Mouse (Mus musculus): Measurements from ENCODE around the gene Lrrc2. TPM values are rescaled to one million over a fixed set of nuclear protein-coding genes. Genes with fewer than 3 reads are reported as not detected.

Lrrc2 gene
- polyA plus RNA-seq, 1 experiment from 2014 or later, result 0.06 TPM

- H3K36me3 ChIP-seq (ENCODE audit: control insufficient read depth, insufficient read depth, low read length), result no peaks in the 10 kb centered on the region
These were observed 43.4 kb downstream of the Lrrc2 start for GRCm38 (mm10) chr9:110994716-110995172.

DNA sequence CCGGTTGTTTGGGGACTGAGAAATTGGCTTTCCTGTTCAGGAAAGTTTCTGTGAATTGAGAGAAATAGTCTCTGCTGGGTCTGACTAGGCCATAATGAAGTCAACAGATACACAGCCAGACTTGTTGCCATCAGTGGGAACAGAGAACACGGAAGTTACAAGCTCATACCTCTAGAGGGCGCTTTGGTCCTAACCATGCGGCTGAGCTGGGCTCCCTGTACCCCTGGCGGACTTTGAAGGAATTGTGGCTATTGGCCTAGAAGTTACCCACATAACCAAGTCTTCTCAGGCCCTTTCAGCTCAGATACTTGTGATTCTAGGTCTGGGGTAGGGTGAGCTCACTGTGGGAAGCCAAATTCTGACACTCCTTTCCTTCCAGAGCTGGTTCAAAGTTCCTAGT lies 45.9 kb downstream of the Lrrc2 start:
- no peak overlapping the region for H3K4me2 ChIP-seq (ENCODE audit: low read depth, low read length)
- H3K4me1 ChIP-seq (ENCODE audit: control insufficient read depth, insufficient read depth, low read length), result peaks cover 13% of the 10 kb centered on the region
- WGBS, result 6% methylated on average over 5 of the region's 5 CpGs
- H3K36me3 ChIP-seq (ENCODE audit: control insufficient read depth, insufficient read depth, low read length), result no peaks in the 10 kb centered on the region
- no peaks in the 10 kb centered on the region for H3K9me3 ChIP-seq (ENCODE audit: control insufficient read depth, low read length)
- H3K4me3 ChIP-seq (ENCODE audit: low read length), result no peak overlapping the region
- H3K27ac ChIP-seq (ENCODE audit: low read length), result no peak overlapping the region
- no peaks in the 10 kb centered on the region for H3K27me3 ChIP-seq (replicated peaks; ENCODE audit: control insufficient read depth, insufficient read depth, low read length)
- ATAC-seq, result no peak
- no peak overlapping the region for H3K9ac ChIP-seq (ENCODE audit: low read depth, low read length)

More at GRCm38 (mm10) chr9:110994716-110995172, 43.4 kb downstream of the Lrrc2 start:
- peak overlapping the region; percentile 44 for H3K4me3 ChIP-seq (ENCODE audit: low read length)
- 7% methylated on average over 13 of the region's 13 CpGs for WGBS
- peak overlapping the region; percentile 82 for H3K27ac ChIP-seq (ENCODE audit: low read length)
- no peaks in the 10 kb centered on the region for H3K27me3 ChIP-seq (replicated peaks; ENCODE audit: control insufficient read depth, insufficient read depth, low read length)
- ATAC-seq, result peak; percentile 89
- peaks cover 17% of the 10 kb centered on the region for H3K4me1 ChIP-seq (ENCODE audit: control insufficient read depth, insufficient read depth, low read length)
- H3K9me3 ChIP-seq (ENCODE audit: control insufficient read depth, low read length), result no peaks in the 10 kb centered on the region
- H3K4me2 ChIP-seq (ENCODE audit: low read depth, low read length), result peak overlapping the region; percentile 57
- peak overlapping the region; percentile 60 for H3K9ac ChIP-seq (ENCODE audit: low read depth, low read length)

- Histone ChIP-seq H3K4me3 (ENCODE audit: low read length) (no peak overlapping the region), H3K4me1 (ENCODE audit: control insufficient read depth, insufficient read depth, low read length) (peaks cover 9% of the 10 kb centered on the region; the same call in 1 of the 2 replicates), H3K4me2 (ENCODE audit: low read depth, low read length) (no peak overlapping the region), H3K27me3 (replicated peaks; ENCODE audit: control insufficient read depth, insufficient read depth, low read length) (no peaks in the 10 kb centered on the region), H3K36me3 (ENCODE audit: control insufficient read depth, insufficient read depth, low read length) (no peaks in the 10 kb centered on the region), H3K9ac (ENCODE audit: low read depth, low read length) (0 out of 2 replicates have a peak overlapping the region, but pooled peaks have one; percentile 29), H3K27ac (ENCODE audit: low read length) (no peak overlapping the region), H3K9me3 (ENCODE audit: control insufficient read depth, low read length) (no peaks in the 10 kb centered on the region)
- WGBS, result 84% methylated on average over 2 of the region's 2 CpGs
- ATAC-seq, result no peak
These were observed 47.7 kb downstream of the Lrrc2 start for GRCm38 (mm10) chr9:110999056-110999455.

GRCm38 (mm10) chr9:110999856-111000255 lies 48.5 kb downstream of the Lrrc2 start:
- Histone ChIP-seq H3K4me1 (ENCODE audit: control insufficient read depth, insufficient read depth, low read length) (0 out of 2 replicates have a peak, but pooled peaks cover 6% of the 10 kb centered on the region), H3K4me3 (ENCODE audit: low read length) (no peak overlapping the region), H3K9me3 (ENCODE audit: control insufficient read depth, low read length) (no peaks in the 10 kb centered on the region), H3K27ac (ENCODE audit: low read length) (no peak overlapping the region), H3K4me2 (ENCODE audit: low read depth, low read length) (no peak overlapping the region), H3K27me3 (replicated peaks; ENCODE audit: control insufficient read depth, insufficient read depth, low read length) (no peaks in the 10 kb centered on the region), H3K9ac (ENCODE audit: low read depth, low read length) (no peak overlapping the region), H3K36me3 (ENCODE audit: control insufficient read depth, insufficient read depth, low read length) (no peaks in the 10 kb centered on the region)
- ATAC-seq, result no peak
- WGBS, result 69% methylated on average over 10 of the region's 10 CpGs

DNA sequence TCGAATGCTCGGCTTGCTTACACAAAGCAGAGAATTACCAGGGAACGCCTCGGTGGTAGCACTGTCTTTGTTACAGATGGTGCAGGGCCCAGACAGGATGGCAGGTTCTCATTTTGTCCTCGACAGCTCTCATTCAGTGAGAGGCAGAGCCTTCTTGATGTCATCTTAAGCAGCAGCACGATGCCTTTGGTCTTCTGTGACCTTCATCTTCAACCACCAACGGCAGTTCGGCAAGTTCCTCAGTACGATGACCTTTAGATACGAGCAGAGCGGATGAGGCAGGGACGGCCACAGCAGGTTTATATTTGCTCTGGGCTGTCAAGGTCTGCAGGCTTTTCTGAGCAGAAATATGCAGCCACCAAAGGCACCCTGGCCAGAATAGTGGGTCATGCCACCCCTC lies 50.3 kb downstream of the Lrrc2 start:
- H3K27me3 ChIP-seq (replicated peaks; ENCODE audit: control insufficient read depth, insufficient read depth, low read length), result no peaks in the 10 kb centered on the region
- WGBS, result 75% methylated on average over 12 of the region's 12 CpGs
- ATAC-seq, result no peak
- H3K9ac ChIP-seq (ENCODE audit: low read depth, low read length), result no peak overlapping the region
- H3K9me3 ChIP-seq (ENCODE audit: control insufficient read depth, low read length), result no peaks in the 10 kb centered on the region
- no peak overlapping the region for H3K27ac ChIP-seq (ENCODE audit: low read length)
- H3K4me3 ChIP-seq (ENCODE audit: low read length), result no peak overlapping the region
- 0 out of 2 replicates have a peak, but pooled peaks cover 6% of the 10 kb centered on the region for H3K4me1 ChIP-seq (ENCODE audit: control insufficient read depth, insufficient read depth, low read length)
- H3K4me2 ChIP-seq (ENCODE audit: low read depth, low read length), result no peak overlapping the region
- no peaks in the 10 kb centered on the region for H3K36me3 ChIP-seq (ENCODE audit: control insufficient read depth, insufficient read depth, low read length)

DNA sequence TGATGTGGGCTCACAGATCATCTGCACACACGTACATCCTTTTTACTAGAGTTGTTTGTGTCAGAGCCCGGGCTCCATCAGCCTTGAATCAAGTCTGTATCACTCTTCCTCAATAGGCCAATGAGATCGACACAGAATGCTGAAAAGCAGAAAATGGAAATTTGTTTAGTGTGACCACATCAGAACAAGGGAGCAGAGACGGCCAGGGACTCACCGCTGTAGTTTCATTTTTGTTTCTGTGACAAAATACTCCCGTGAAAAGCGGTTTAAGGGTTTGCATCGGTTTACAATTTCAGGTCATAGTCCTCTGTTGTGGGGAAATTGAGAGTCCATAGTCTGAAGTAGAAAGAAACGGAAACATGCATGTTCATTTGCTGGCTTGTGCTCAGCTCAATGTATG lies 51.9 kb downstream of the Lrrc2 start:
- H3K4me2 ChIP-seq (ENCODE audit: low read depth, low read length), result no peak overlapping the region
- H3K36me3 ChIP-seq (ENCODE audit: control insufficient read depth, insufficient read depth, low read length), result no peaks in the 10 kb centered on the region
- no peak overlapping the region for H3K4me3 ChIP-seq (ENCODE audit: low read length)
- H3K4me1 ChIP-seq (ENCODE audit: control insufficient read depth, insufficient read depth, low read length), result 0 out of 2 replicates have a peak, but pooled peaks cover 6% of the 10 kb centered on the region
- no peak overlapping the region for H3K9ac ChIP-seq (ENCODE audit: low read depth, low read length)
- peak; percentile 50 for ATAC-seq
- no peaks in the 10 kb centered on the region for H3K9me3 ChIP-seq (ENCODE audit: control insufficient read depth, low read length)
- no peak overlapping the region for H3K27ac ChIP-seq (ENCODE audit: low read length)
- WGBS, result 84% methylated on average over 9 of the region's 9 CpGs
- H3K27me3 ChIP-seq (replicated peaks; ENCODE audit: control insufficient read depth, insufficient read depth, low read length), result no peaks in the 10 kb centered on the region

DNA sequence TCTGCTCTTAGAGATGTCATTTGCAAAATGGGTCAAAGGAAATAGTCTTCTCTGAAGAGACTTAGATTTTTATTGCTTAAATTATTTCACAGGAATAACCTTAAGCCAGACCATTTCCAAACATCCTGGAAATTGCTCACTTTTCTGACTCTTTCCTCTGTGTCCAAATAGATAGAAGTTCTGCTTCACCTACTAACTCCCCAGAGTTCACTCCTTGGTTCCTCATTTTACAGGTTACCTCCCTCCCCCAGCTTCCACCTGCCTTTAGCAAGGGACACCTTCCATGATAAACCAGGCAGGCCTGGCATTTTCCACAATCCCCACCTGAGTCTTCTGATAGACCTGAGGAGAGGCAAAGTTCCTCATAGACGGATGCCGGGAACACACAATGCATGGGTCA lies 55.2 kb downstream of the Lrrc2 start:
- Histone ChIP-seq H3K4me2 (ENCODE audit: low read depth, low read length) (no peak overlapping the region), H3K4me3 (ENCODE audit: low read length) (no peak overlapping the region), H3K9ac (ENCODE audit: low read depth, low read length) (no peak overlapping the region), H3K9me3 (ENCODE audit: control insufficient read depth, low read length) (no peaks in the 10 kb centered on the region), H3K4me1 (ENCODE audit: control insufficient read depth, insufficient read depth, low read length) (no peaks in the 10 kb centered on the region), H3K36me3 (ENCODE audit: control insufficient read depth, insufficient read depth, low read length) (no peaks in the 10 kb centered on the region), H3K27ac (ENCODE audit: low read length) (no peak overlapping the region), H3K27me3 (replicated peaks; ENCODE audit: control insufficient read depth, insufficient read depth, low read length) (no peaks in the 10 kb centered on the region)
- no peak for ATAC-seq
- 91% methylated on average over 2 of the region's 2 CpGs for WGBS

- H3K4me1 ChIP-seq (ENCODE audit: control insufficient read depth, insufficient read depth, low read length), result no peaks in the 10 kb centered on the region
- no peaks in the 10 kb centered on the region for H3K9me3 ChIP-seq (ENCODE audit: control insufficient read depth, low read length)
- no peak overlapping the region for H3K27ac ChIP-seq (ENCODE audit: low read length)
- no peak overlapping the region for H3K4me3 ChIP-seq (ENCODE audit: low read length)
- no peaks in the 10 kb centered on the region for H3K27me3 ChIP-seq (replicated peaks; ENCODE audit: control insufficient read depth, insufficient read depth, low read length)
- H3K9ac ChIP-seq (ENCODE audit: low read depth, low read length), result no peak overlapping the region
- 66% methylated on average over 3 of the region's 3 CpGs for WGBS
- ATAC-seq, result no peak
- H3K4me2 ChIP-seq (ENCODE audit: low read depth, low read length), result no peak overlapping the region
- H3K36me3 ChIP-seq (ENCODE audit: control insufficient read depth, insufficient read depth, low read length), result no peaks in the 10 kb centered on the region
These were observed 58.4 kb downstream of the Lrrc2 start for GRCm38 (mm10) chr9:111009763-111010162.

DNA sequence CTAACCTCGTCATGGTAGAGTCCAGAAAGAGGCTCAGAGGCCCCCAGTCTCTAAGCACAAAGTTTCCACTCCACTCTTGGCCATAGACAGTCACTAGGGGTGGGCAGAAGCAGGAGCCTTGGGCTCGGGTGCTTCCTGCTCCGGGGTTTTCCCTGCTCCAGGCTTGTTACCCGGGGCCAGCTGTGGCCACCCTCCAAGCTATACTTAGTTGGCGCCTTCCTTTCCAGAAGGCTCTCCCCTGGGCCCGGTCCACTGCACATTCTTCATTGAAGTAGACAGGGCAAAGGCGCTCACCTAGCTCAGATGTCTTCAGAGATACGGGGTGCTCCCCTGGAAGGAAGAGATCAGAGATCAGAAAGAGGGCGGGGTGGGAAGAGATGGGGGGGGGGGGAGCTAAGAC lies 60.2 kb downstream of the Lrrc2 start:
- Histone ChIP-seq H3K9ac (ENCODE audit: low read depth, low read length) (no peak overlapping the region), H3K4me1 (ENCODE audit: control insufficient read depth, insufficient read depth, low read length) (no peaks in the 10 kb centered on the region), H3K27me3 (replicated peaks; ENCODE audit: control insufficient read depth, insufficient read depth, low read length) (no peaks in the 10 kb centered on the region), H3K36me3 (ENCODE audit: control insufficient read depth, insufficient read depth, low read length) (no peaks in the 10 kb centered on the region), H3K4me2 (ENCODE audit: low read depth, low read length) (no peak overlapping the region), H3K4me3 (ENCODE audit: low read length) (no peak overlapping the region), H3K27ac (ENCODE audit: low read length) (no peak overlapping the region), H3K9me3 (ENCODE audit: control insufficient read depth, low read length) (no peaks in the 10 kb centered on the region)
- no peak for ATAC-seq
- WGBS, result 80% methylated on average over 9 of the region's 9 CpGs

DNA sequence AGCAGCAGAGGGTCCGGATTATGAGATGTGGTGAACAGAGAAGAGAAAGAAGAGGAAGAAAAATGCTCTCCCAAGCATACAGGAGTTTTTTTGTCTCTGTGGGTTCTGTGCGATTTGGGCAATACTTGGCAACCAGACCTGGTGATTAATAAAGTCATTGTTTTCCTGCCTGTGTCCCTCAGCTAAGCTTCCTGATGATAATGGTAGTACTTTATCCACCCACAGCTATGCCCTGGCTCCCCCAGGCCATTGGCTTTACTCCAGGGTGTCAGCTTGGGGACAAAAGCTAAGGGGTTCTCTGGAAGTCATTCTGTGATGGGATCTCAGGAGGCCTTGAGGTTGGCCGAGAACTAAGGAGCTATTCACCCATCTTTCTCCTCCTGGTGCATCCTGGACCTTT lies 60.7 kb downstream of the Lrrc2 start:
- H3K36me3 ChIP-seq (ENCODE audit: control insufficient read depth, insufficient read depth, low read length), result no peaks in the 10 kb centered on the region
- no peaks in the 10 kb centered on the region for H3K27me3 ChIP-seq (replicated peaks; ENCODE audit: control insufficient read depth, insufficient read depth, low read length)
- no peak overlapping the region for H3K27ac ChIP-seq (ENCODE audit: low read length)
- no peak overlapping the region for H3K4me2 ChIP-seq (ENCODE audit: low read depth, low read length)
- H3K4me3 ChIP-seq (ENCODE audit: low read length), result no peak overlapping the region
- no peak for ATAC-seq
- no peaks in the 10 kb centered on the region for H3K4me1 ChIP-seq (ENCODE audit: control insufficient read depth, insufficient read depth, low read length)
- WGBS, result 71% methylated on average over 3 of the region's 3 CpGs
- H3K9ac ChIP-seq (ENCODE audit: low read depth, low read length), result no peak overlapping the region
- no peaks in the 10 kb centered on the region for H3K9me3 ChIP-seq (ENCODE audit: control insufficient read depth, low read length)
